Mouse (Mus musculus) mouse trophoblast stem cell (cell line): ENCODE data around the gene Kdm4a.

Source experiments
- in situ Hi-C, 2 experiments: fragments of 300-500 bp; cut with MseI, MboI; formaldehyde crosslinking; loops; 2 replicates in 1 of 2; 3 replicates in 1 of 2; pipeline ENCODE4 v1.15.1; 2025

Kdm4a gene

GRCm38 (mm10) chr4:118156559-118156958 is 23.3 kb downstream of the Kdm4a start:
- in situ Hi-C loops: no loop called here

GRCm38 (mm10) chr4:118154889-118155288 is 25.0 kb downstream of the Kdm4a start:
- in situ Hi-C loops: no loop called here

GRCm38 (mm10) chr4:118152020-118152785 is 27.6 kb downstream of the Kdm4a start:
- in situ Hi-C loops: no loop called here

- in situ Hi-C loops: no loop called here
Observed at GRCm38 (mm10) chr4:118150804-118151203, 29.0 kb downstream of the Kdm4a start.

GRCm38 (mm10) chr4:118149956-118150680 is 29.7 kb downstream of the Kdm4a start:
- in situ Hi-C loops: no loop called here

- in situ Hi-C loops: no loop called here
Observed at GRCm38 (mm10) chr4:118149055-118149576, 30.7 kb downstream of the Kdm4a start.

- in situ Hi-C loops: no loop called here
Observed at GRCm38 (mm10) chr4:118148317-118148687, 31.5 kb downstream of the Kdm4a start.

GRCm38 (mm10) chr4:118147547-118148316 is 32.1 kb downstream of the Kdm4a start:
- in situ Hi-C loops: no loop called here

GRCm38 (mm10) chr4:118147090-118147489 is 32.8 kb downstream of the Kdm4a start:
- in situ Hi-C loops: no loop called here

- in situ Hi-C loops: no loop called here
Observed at GRCm38 (mm10) chr4:118144324-118144723, 35.5 kb downstream of the Kdm4a start.

- in situ Hi-C loops: no loop called here
Observed at GRCm38 (mm10) chr4:118143679-118144078, 36.2 kb downstream of the Kdm4a start.

- in situ Hi-C loops: no loop called here
Observed at GRCm38 (mm10) chr4:118141511-118141910, 38.3 kb downstream of the Kdm4a start.

- in situ Hi-C loops: no loop called here
Observed at GRCm38 (mm10) chr4:118138891-118139290, 41.0 kb downstream of the Kdm4a start.

- in situ Hi-C loops: no loop called here
Observed at GRCm38 (mm10) chr4:118137857-118138256, 42.0 kb downstream of the Kdm4a start.

GRCm38 (mm10) chr4:118137311-118137710 is 42.5 kb downstream of the Kdm4a start:
- in situ Hi-C loops: no loop called here

GRCm38 (mm10) chr4:118135414-118135813 is 44.4 kb downstream of the Kdm4a start:
- in situ Hi-C loops: no loop called here

- in situ Hi-C loops: no loop called here
Observed at GRCm38 (mm10) chr4:118134485-118135365, 45.1 kb downstream of the Kdm4a start, which contains the start of gene St3gal3. Gene St3gal3 (minus strand): TSS chr4:118134914.

GRCm38 (mm10) chr4:118131329-118131728 is 48.5 kb downstream of the Kdm4a start:
- in situ Hi-C loops: no loop called here

GRCm38 (mm10) chr4:118123030-118123704 is 56.7 kb downstream of the Kdm4a start:
- in situ Hi-C loops: no loop called here

- in situ Hi-C loops: no loop called here
Observed at GRCm38 (mm10) chr4:118122078-118122477, 57.8 kb downstream of the Kdm4a start.
